8 mouse cellular contexts compared by ENCODE assay signal in genomic region chr6:52640224-52640712, GRCm38 (mm10). TPM values are rescaled to one million over a fixed set of nuclear protein-coding genes. Genes with fewer than 3 reads are reported as not detected.
DNase-seq lines count a peak whose midpoint lies in the region; ATAC-seq lines count a peak whose summit lies in the region.

Gene Hibadh (minus strand): TSS chr6:52640389.

- H3K4me1 ChIP-seq in lung, embryonic 16.5 days (replicated peaks; ENCODE audit: control insufficient read depth, insufficient read depth, low read length) = peaks cover 6% of the 10 kb centered on the region

- H3K36me3 ChIP-seq in lung, embryonic 16.5 days (ENCODE audit: control insufficient read depth, insufficient read depth, low read length) = no peaks in the 10 kb centered on the region

- H3K27me3 ChIP-seq in lung, embryonic 16.5 days (ENCODE audit: control insufficient read depth, insufficient read depth, low read depth, low read length) = no peaks in the 10 kb centered on the region

- H3K27ac ChIP-seq in lung, embryonic 16.5 days (ENCODE audit: low read length) = peak within 1 kb of the TSS; percentile 82

- peak within 1 kb of the TSS; percentile 73 for H3K4me3 ChIP-seq in lung, embryonic 16.5 days (ENCODE audit: low read length)

- WGBS in lung, embryonic 16.5 days = under 1% methylated on average over 34 of the region's 34 CpGs

- peak within 1 kb of the TSS; percentile 86 for H3K9ac ChIP-seq in lung, embryonic 16.5 days (ENCODE audit: low read length)

- peak within 1 kb of the TSS; percentile 77 for H3K4me2 ChIP-seq in lung, embryonic 16.5 days (ENCODE audit: low read depth, low read length)

- peak; percentile 96 to 99 for ATAC-seq in hematopoietic stem cell, adult 5-6 weeks (replicated peaks in 1 of 2; ENCODE audit: insufficient read depth in 1 of 2, low FRiP score in 2 of 2, low TSS enrichment in 1 of 2, low read depth in 1 of 2, poor library complexity in 2 of 2, severe bottlenecking in 2 of 2)
- peak; percentile 100 for ATAC-seq in lung, embryonic 16.5 days (ENCODE audit: low read depth)

- H3K9me3 ChIP-seq in lung, embryonic 16.5 days (ENCODE audit: control insufficient read depth, low read length) = no peaks in the 10 kb centered on the region

- DNase-seq in MEL-GATA-1-ER (ENCODE audit: extremely low read depth, low read depth) = peak; percentile 95
- peak; percentile 99 for DNase-seq in cerebellum, adult 8-10 months
- peak; percentile 99 for DNase-seq in forelimb bud, embryonic 11.5 days (ENCODE audit: low read depth, low spot score)
- DNase-seq in layer of hippocampus, adult 9-10 months (ENCODE audit: low spot score) = peak; percentile 81
- peak; percentile 96 for DNase-seq in ovary, postnatal 10 days (ENCODE audit: low spot score)
- peak; percentile 98 to 99 for DNase-seq in thymus, postnatal 10 days (ENCODE audit: low spot score in 2 of 2)

RNA-seq across cellular contexts. Expression of gene Hibadh, which starts in this region (rescaled TPM):
- 65.7 and 74.4 TPM in 2 replicates for total RNA-seq in hematopoietic stem cell, adult 5-6 weeks (2017)
- 107 and 111 TPM in 2 replicates for polyA plus RNA-seq in lung, embryonic 16.5 days (2015; fragmentation: Nextera tagmentation; extraction: Ambion mirVana)

Comparison
In these comparisons a context has a peak if more than half of its experiments do, and no peak if none do; other contexts are left out.
1. Peak in every context shown above with its lines: DNase-seq, ATAC-seq, H3K4me3 ChIP-seq and H3K27ac ChIP-seq.